Mouse (Mus musculus): ENCODE results near the gene Tomm22. TPM values are rescaled to one million over a fixed set of nuclear protein-coding genes. Genes with fewer than 3 reads are reported as not detected.
A peak's percentile ranks its signal among the peaks of the same experiment; 100 is the strongest.

Tomm22 gene
- polyA plus RNA-seq, 1 experiment from 2014 or later, result 116 TPM

DNA sequence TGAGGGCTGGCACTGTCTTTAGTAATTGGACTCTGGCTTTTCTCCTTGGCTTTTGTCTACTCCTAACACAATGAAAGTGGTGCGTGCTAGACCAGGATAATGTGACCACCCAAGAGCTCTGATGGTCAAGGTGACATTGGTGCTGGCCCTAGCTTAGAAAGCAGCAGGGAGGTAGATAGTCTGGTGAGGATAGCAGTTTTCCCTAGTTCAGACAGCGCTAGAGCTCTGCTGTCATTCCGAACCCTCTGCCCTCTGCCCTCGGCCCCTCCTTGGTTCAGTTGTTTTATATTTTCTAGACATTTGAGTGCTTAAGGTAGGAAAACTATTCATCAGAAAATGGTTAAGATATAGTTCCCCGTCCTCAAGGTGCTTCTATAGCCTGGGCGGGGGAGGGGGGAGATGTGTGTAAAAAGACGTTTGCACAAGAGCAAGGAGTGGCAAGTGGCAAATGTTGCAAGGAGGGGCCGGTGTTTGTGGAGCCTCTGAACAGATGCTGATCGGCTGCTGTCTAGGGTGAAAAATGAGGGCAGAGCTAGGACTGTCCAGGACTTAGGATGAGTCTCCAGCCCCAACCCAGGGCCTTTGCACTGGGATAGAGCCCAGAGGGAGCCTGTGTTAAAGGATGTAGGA, 27.0 kb downstream of the Tomm22 start:
- Histone ChIP-seq H3K4me3 (ENCODE audit: low read depth, low read length) (no peak overlapping the region), H3K9me3 (replicated peaks; ENCODE audit: control insufficient read depth, low read length) (no peaks in the 10 kb centered on the region), H3K27me3 (ENCODE audit: control insufficient read depth, insufficient read depth, low read depth, low read length) (no peaks in the 10 kb centered on the region), H3K4me1 (ENCODE audit: control insufficient read depth, low read depth, low read length) (peaks cover 53% of the 10 kb centered on the region), H3K36me3 (ENCODE audit: control insufficient read depth, insufficient read depth) (peaks cover 7% of the 10 kb centered on the region; the same call in 1 of the 2 replicates), H3K9ac (ENCODE audit: low read depth, low read length) (no peak overlapping the region), H3K27ac (ENCODE audit: low read length) (0 out of 2 replicates have a peak overlapping the region, but pooled peaks have one; percentile 3), H3K4me2 (ENCODE audit: low read depth, low read length) (no peak overlapping the region)
- ATAC-seq (ENCODE audit: low read depth), result no peak
- WGBS (ENCODE audit: insufficient replicate concordance), result 67% methylated on average over 9 of the region's 9 CpGs

- H3K36me3 ChIP-seq (ENCODE audit: control insufficient read depth, insufficient read depth), result peaks cover 33% of the 10 kb centered on the region
- WGBS (ENCODE audit: insufficient replicate concordance), result 80% methylated on average over 17 of the region's 17 CpGs
- H3K4me3 ChIP-seq (ENCODE audit: low read depth, low read length), result no peak overlapping the region
- no peaks in the 10 kb centered on the region for H3K9me3 ChIP-seq (replicated peaks; ENCODE audit: control insufficient read depth, low read length)
- H3K4me1 ChIP-seq (ENCODE audit: control insufficient read depth, low read depth, low read length), result no peaks in the 10 kb centered on the region
- no peak overlapping the region for H3K27ac ChIP-seq (ENCODE audit: low read length)
- ATAC-seq (ENCODE audit: low read depth), result no peak
- H3K9ac ChIP-seq (ENCODE audit: low read depth, low read length), result no peak overlapping the region
- H3K27me3 ChIP-seq (ENCODE audit: control insufficient read depth, insufficient read depth, low read depth, low read length), result no peaks in the 10 kb centered on the region
- H3K4me2 ChIP-seq (ENCODE audit: low read depth, low read length), result no peak overlapping the region
Measured at GRCm38 (mm10) chr15:79706603-79707214, 36.0 kb downstream of the Tomm22 start.

DNA sequence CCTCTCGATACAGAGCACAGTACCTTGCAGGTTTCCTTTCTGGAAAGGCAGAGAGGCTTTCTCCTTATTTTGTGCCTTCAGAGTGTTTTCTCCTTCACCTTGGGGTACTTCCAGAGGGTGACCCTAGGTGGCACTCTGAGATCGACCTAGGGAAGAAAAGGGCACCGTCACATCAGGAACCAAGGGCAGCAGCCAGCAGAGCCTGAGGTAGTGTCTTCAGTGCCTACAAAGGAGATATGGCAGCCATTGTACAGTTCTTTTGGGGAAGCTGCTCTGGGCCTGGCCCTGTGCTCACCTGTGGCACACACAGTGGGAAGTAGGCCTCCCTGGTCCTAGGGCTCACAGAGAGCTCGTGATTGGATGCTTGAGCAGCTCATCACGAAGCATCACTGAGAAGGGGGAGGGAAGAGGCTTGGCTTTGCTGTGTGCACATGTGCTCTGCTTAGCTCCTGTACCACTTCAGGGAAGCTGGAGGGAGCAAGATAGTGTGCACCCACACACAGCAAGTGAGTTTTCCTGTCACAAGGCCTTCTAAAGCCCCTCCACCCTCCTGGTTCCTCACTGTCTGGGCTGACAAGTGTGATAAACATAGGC, 37.7 kb downstream of the Tomm22 start:
- Histone ChIP-seq H3K4me3 (ENCODE audit: low read depth, low read length) (no peak overlapping the region), H3K27me3 (ENCODE audit: control insufficient read depth, insufficient read depth, low read depth, low read length) (no peaks in the 10 kb centered on the region), H3K4me1 (ENCODE audit: control insufficient read depth, low read depth, low read length) (no peaks in the 10 kb centered on the region), H3K4me2 (ENCODE audit: low read depth, low read length) (no peak overlapping the region), H3K36me3 (ENCODE audit: control insufficient read depth, insufficient read depth) (peaks cover 44% of the 10 kb centered on the region), H3K27ac (ENCODE audit: low read length) (no peak overlapping the region), H3K9me3 (replicated peaks; ENCODE audit: control insufficient read depth, low read length) (no peaks in the 10 kb centered on the region), H3K9ac (ENCODE audit: low read depth, low read length) (no peak overlapping the region)
- no peak for ATAC-seq (ENCODE audit: low read depth)
- 78% methylated on average over 5 of the region's 5 CpGs for WGBS (ENCODE audit: insufficient replicate concordance)

GRCm38 (mm10) chr15:79715646-79716045, 45.0 kb downstream of the Tomm22 start:
- Histone ChIP-seq H3K9me3 (replicated peaks; ENCODE audit: control insufficient read depth, low read length) (no peaks in the 10 kb centered on the region), H3K4me1 (ENCODE audit: control insufficient read depth, low read depth, low read length) (no peaks in the 10 kb centered on the region), H3K4me3 (ENCODE audit: low read depth, low read length) (no peak overlapping the region), H3K27me3 (ENCODE audit: control insufficient read depth, insufficient read depth, low read depth, low read length) (no peaks in the 10 kb centered on the region), H3K36me3 (ENCODE audit: control insufficient read depth, insufficient read depth) (peaks cover 68% of the 10 kb centered on the region), H3K4me2 (ENCODE audit: low read depth, low read length) (no peak overlapping the region), H3K9ac (ENCODE audit: low read depth, low read length) (no peak overlapping the region), H3K27ac (ENCODE audit: low read length) (no peak overlapping the region)
- WGBS (ENCODE audit: insufficient replicate concordance), result 90% methylated on average over 7 of the region's 7 CpGs
- no peak for ATAC-seq (ENCODE audit: low read depth)

- Histone ChIP-seq H3K9ac (ENCODE audit: low read depth, low read length) (no peak overlapping the region), H3K4me1 (ENCODE audit: control insufficient read depth, low read depth, low read length) (no peaks in the 10 kb centered on the region), H3K36me3 (ENCODE audit: control insufficient read depth, insufficient read depth) (peaks cover 70% of the 10 kb centered on the region), H3K27ac (ENCODE audit: low read length) (no peak overlapping the region), H3K27me3 (ENCODE audit: control insufficient read depth, insufficient read depth, low read depth, low read length) (no peaks in the 10 kb centered on the region), H3K4me3 (ENCODE audit: low read depth, low read length) (no peak overlapping the region), H3K9me3 (replicated peaks; ENCODE audit: control insufficient read depth, low read length) (no peaks in the 10 kb centered on the region), H3K4me2 (ENCODE audit: low read depth, low read length) (no peak overlapping the region)
- ATAC-seq (ENCODE audit: low read depth), result no peak
- 88% methylated on average over 6 of the region's 6 CpGs for WGBS (ENCODE audit: insufficient replicate concordance)
Measured at GRCm38 (mm10) chr15:79716710-79717109, 46.0 kb downstream of the Tomm22 start.

- H3K27me3 ChIP-seq (ENCODE audit: control insufficient read depth, insufficient read depth, low read depth, low read length), result no peaks in the 10 kb centered on the region
- H3K36me3 ChIP-seq (ENCODE audit: control insufficient read depth, insufficient read depth), result peaks cover 55% of the 10 kb centered on the region
- H3K4me1 ChIP-seq (ENCODE audit: control insufficient read depth, low read depth, low read length), result no peaks in the 10 kb centered on the region
- 80% methylated on average over 8 of the region's 8 CpGs for WGBS (ENCODE audit: insufficient replicate concordance)
- H3K4me2 ChIP-seq (ENCODE audit: low read depth, low read length), result no peak overlapping the region
- no peak for ATAC-seq (ENCODE audit: low read depth)
- no peak overlapping the region for H3K27ac ChIP-seq (ENCODE audit: low read length)
- no peak overlapping the region for H3K9ac ChIP-seq (ENCODE audit: low read depth, low read length)
- H3K9me3 ChIP-seq (replicated peaks; ENCODE audit: control insufficient read depth, low read length), result no peaks in the 10 kb centered on the region
- no peak overlapping the region for H3K4me3 ChIP-seq (ENCODE audit: low read depth, low read length)
Measured at GRCm38 (mm10) chr15:79720267-79720666, 49.6 kb downstream of the Tomm22 start.

GRCm38 (mm10) chr15:79720796-79721195, 50.1 kb downstream of the Tomm22 start:
- Histone ChIP-seq H3K27me3 (ENCODE audit: control insufficient read depth, insufficient read depth, low read depth, low read length) (no peaks in the 10 kb centered on the region), H3K4me1 (ENCODE audit: control insufficient read depth, low read depth, low read length) (no peaks in the 10 kb centered on the region), H3K36me3 (ENCODE audit: control insufficient read depth, insufficient read depth) (peaks cover 53% of the 10 kb centered on the region), H3K4me2 (ENCODE audit: low read depth, low read length) (no peak overlapping the region), H3K9ac (ENCODE audit: low read depth, low read length) (no peak overlapping the region), H3K4me3 (ENCODE audit: low read depth, low read length) (no peak overlapping the region), H3K27ac (ENCODE audit: low read length) (no peak overlapping the region), H3K9me3 (replicated peaks; ENCODE audit: control insufficient read depth, low read length) (no peaks in the 10 kb centered on the region)
- ATAC-seq (ENCODE audit: low read depth), result no peak
- 63% methylated on average over 4 of the region's 4 CpGs for WGBS (ENCODE audit: insufficient replicate concordance)

Measured in liver, embryonic 16.5 days (tissue).